ENCODE assay signal across 8 mouse cellular contexts in the genomic region with DNA sequence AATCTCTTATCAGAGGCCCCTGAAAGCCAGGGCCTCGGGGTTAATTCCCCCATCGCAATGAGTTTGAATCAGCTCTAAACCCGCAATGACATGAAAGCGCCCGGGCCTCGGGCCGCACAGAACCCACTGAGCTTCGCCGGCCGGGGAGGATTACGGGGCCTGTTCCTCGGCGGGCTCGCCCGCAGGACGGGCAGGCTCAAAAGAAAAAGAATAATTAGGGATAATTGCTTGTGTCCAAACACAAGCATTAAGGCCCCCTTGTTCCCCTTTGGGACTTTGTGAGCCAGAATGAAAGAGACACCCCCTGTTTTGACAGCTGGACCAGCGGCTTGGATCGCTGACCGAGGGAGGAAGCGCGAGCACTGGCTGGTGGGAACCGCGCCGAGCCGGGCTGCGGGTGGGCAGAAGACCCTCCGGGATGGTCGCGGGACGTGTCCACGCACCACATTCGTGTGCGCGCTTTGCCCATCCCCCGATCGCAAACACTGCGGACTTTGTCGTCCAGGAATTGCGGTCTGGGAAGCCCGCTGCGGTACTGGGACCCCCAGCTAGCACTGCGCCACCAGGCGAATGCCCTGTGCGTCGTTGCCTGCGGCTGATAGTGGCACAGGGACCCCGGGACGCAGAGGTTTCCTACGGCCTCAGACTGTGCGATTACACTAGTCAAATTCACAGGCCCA.
A peak's percentile ranks its signal among the peaks of the same experiment; 100 is the strongest.
DNase-seq lines count a peak whose midpoint lies in the region; ATAC-seq and TF ChIP-seq lines count a peak whose summit lies in the region.

No protein-coding gene starts in this region.

- peak overlapping the region; percentile 49 for H3K4me3 ChIP-seq in layer of hippocampus, adult 2 months
- peak overlapping the region; percentile 29 for H3K4me3 ChIP-seq in embryonic facial prominence, embryonic 11.5 days (ENCODE audit: low read depth, low read length)
- H3K4me3 ChIP-seq in hindbrain, embryonic 15.5 days, result peak overlapping the region; percentile 40

- under 1% methylated on average over 50 of the region's 50 CpGs for WGBS in embryonic facial prominence, embryonic 11.5 days
- WGBS in hindbrain, embryonic 15.5 days, result under 1% methylated on average over 50 of the region's 50 CpGs

- no peaks in the 10 kb centered on the region for H3K36me3 ChIP-seq in embryonic facial prominence, embryonic 11.5 days (replicated peaks; ENCODE audit: control insufficient read depth, insufficient read depth, low read depth, low read length)
- H3K36me3 ChIP-seq in hindbrain, embryonic 15.5 days, result no peaks in the 10 kb centered on the region

- H3K4me2 ChIP-seq in embryonic facial prominence, embryonic 11.5 days (ENCODE audit: low read depth, low read length), result peak overlapping the region; percentile 69
- peak overlapping the region; percentile 78 for H3K4me2 ChIP-seq in hindbrain, embryonic 15.5 days

- no peak for DNase-seq in layer of hippocampus, adult 2 months (ENCODE audit: low spot score in 2 of 2)
- DNase-seq in layer of hippocampus, postnatal 36 days, result no peak
- peak; percentile 78 for DNase-seq in embryonic facial prominence, embryonic 11.5 days (ENCODE audit: low spot score)
- DNase-seq in neural tube, embryonic 10.5 days (ENCODE audit: extremely low spot score, low spot score), result peak; percentile 73
- no peak for DNase-seq in frontal cortex, postnatal 10 days (ENCODE audit: low spot score in 2 of 2)
- no peak for DNase-seq in layer of hippocampus, postnatal 14 days (ENCODE audit: low spot score in 2 of 2)
- no peak for DNase-seq in urinary bladder, postnatal 4 days (ENCODE audit: low spot score in 2 of 2)

- ATAC-seq in embryonic facial prominence, embryonic 11.5 days (replicated peaks; ENCODE audit: insufficient number of reproducible peaks, low FRiP score, low TSS enrichment, low read depth), result peak; percentile 39; the same call in 1 of the 2 replicates
- peak; percentile 51; the same call in 1 of the 2 replicates for ATAC-seq in hindbrain, embryonic 15.5 days (ENCODE audit: low FRiP score, low read depth)

- no peak overlapping the region; the same call in none of the 2 replicates for H3K9ac ChIP-seq in embryonic facial prominence, embryonic 11.5 days (replicated peaks; ENCODE audit: low read length)
- H3K9ac ChIP-seq in hindbrain, embryonic 15.5 days, result peak overlapping the region; percentile 25

- TF ChIP-seq CTCF in layer of hippocampus, adult 2 months (conservative IDR thresholded peaks at IDR 0.05), result no peak

- peak overlapping the region; percentile 64 for H3K27ac ChIP-seq in layer of hippocampus, adult 2 months
- peak overlapping the region; percentile 59; the same call in 1 of the 2 replicates for H3K27ac ChIP-seq in embryonic facial prominence, embryonic 11.5 days (replicated peaks; ENCODE audit: low read depth, low read length)
- H3K27ac ChIP-seq in hindbrain, embryonic 15.5 days (replicated peaks), result no peak overlapping the region

- peaks cover 10% of the 10 kb centered on the region for H3K4me1 ChIP-seq in embryonic facial prominence, embryonic 11.5 days (ENCODE audit: control insufficient read depth, insufficient read depth, low read length)
- peaks cover 19% of the 10 kb centered on the region for H3K4me1 ChIP-seq in hindbrain, embryonic 15.5 days (replicated peaks)

- H3K9me3 ChIP-seq in embryonic facial prominence, embryonic 11.5 days (replicated peaks; ENCODE audit: control insufficient read depth, low read length), result no peaks in the 10 kb centered on the region
- no peaks in the 10 kb centered on the region for H3K9me3 ChIP-seq in hindbrain, embryonic 15.5 days

- peaks cover 2% of the 10 kb centered on the region; the same call in 1 of the 2 replicates for H3K27me3 ChIP-seq in embryonic facial prominence, embryonic 11.5 days (ENCODE audit: control insufficient read depth, insufficient read depth, low read length)
- H3K27me3 ChIP-seq in hindbrain, embryonic 15.5 days, result peaks cover 62% of the 10 kb centered on the region

Comparison
In these comparisons a context has a peak if more than half of its experiments do, and no peak if none do; other contexts are left out.
1. DNase-seq: peak in embryonic facial prominence, embryonic 11.5 days (single experiment) and neural tube, embryonic 10.5 days (single experiment); none in layer of hippocampus, adult 2 months (0 of 2), layer of hippocampus, postnatal 36 days (0 of 2), frontal cortex, postnatal 10 days (0 of 2), layer of hippocampus, postnatal 14 days (0 of 2) and urinary bladder, postnatal 4 days (0 of 2).
2. Peak in every context shown above with its lines, with median percentiles within 50 percentile points of each other: H3K4me3 ChIP-seq.